Mouse (Mus musculus): ENCODE results near the gene Phlpp2. TPM values are rescaled to one million over a fixed set of nuclear protein-coding genes. Genes with fewer than 3 reads are reported as not detected.

Gene Phlpp2
- total RNA-seq, 2 experiments from 2014 or later: 7.1 to 8.0 TPM

GRCm38 (mm10) chr8:109961693-109962367, 93.5 kb downstream of the Phlpp2 start, which contains the start of gene Marveld3:
Gene Marveld3 (minus strand): TSS chr8:109962203.
- DNase-seq (ENCODE audit: low spot score in 2 of 2): no peak

- DNase-seq (ENCODE audit: low spot score in 2 of 2): no peak
Observed at GRCm38 (mm10) chr8:109962896-109963295, 94.6 kb downstream of the Phlpp2 start.

- DNase-seq (ENCODE audit: low spot score in 2 of 2): no peak
Observed at GRCm38 (mm10) chr8:109963421-109963820, 95.1 kb downstream of the Phlpp2 start.

- no peak for DNase-seq (ENCODE audit: low spot score in 2 of 2)
Observed at GRCm38 (mm10) chr8:109964106-109964505, 95.8 kb downstream of the Phlpp2 start.

- no peak for DNase-seq (ENCODE audit: low spot score in 2 of 2)
Observed at GRCm38 (mm10) chr8:109968837-109969236, 100.5 kb downstream of the Phlpp2 start.

GRCm38 (mm10) chr8:109970323-109970722, 102.0 kb downstream of the Phlpp2 start:
- DNase-seq (ENCODE audit: low spot score in 2 of 2): no peak

GRCm38 (mm10) chr8:109972901-109973300, 104.6 kb downstream of the Phlpp2 start:
- no peak for DNase-seq (ENCODE audit: low spot score in 2 of 2)

GRCm38 (mm10) chr8:109979339-109979738, 111.0 kb downstream of the Phlpp2 start:
- DNase-seq (ENCODE audit: low spot score in 2 of 2): no peak

GRCm38 (mm10) chr8:109982386-109983105, 114.2 kb downstream of the Phlpp2 start:
- DNase-seq (ENCODE audit: low spot score in 2 of 2): no peak

- no peak for DNase-seq (ENCODE audit: low spot score in 2 of 2)
Observed at GRCm38 (mm10) chr8:109983944-109984343, 115.6 kb downstream of the Phlpp2 start.

GRCm38 (mm10) chr8:109986384-109986783, 118.0 kb downstream of the Phlpp2 start:
- no peak for DNase-seq (ENCODE audit: low spot score in 2 of 2)

- DNase-seq (ENCODE audit: low spot score in 2 of 2): no peak
Observed at GRCm38 (mm10) chr8:109987776-109988175, 119.4 kb downstream of the Phlpp2 start.

- no peak for DNase-seq (ENCODE audit: low spot score in 2 of 2)
Observed at GRCm38 (mm10) chr8:109989151-109989550, 120.8 kb downstream of the Phlpp2 start.

GRCm38 (mm10) chr8:109990224-109990623, 121.9 kb downstream of the Phlpp2 start, which contains the start of gene Tat:
Gene Tat (plus strand): TSS chr8:109990437.
- DNase-seq (ENCODE audit: low spot score in 2 of 2): no peak

GRCm38 (mm10) chr8:109992166-109992565, 123.8 kb downstream of the Phlpp2 start:
- DNase-seq (ENCODE audit: low spot score in 2 of 2): no peak

GRCm38 (mm10) chr8:109992951-109993350, 124.6 kb downstream of the Phlpp2 start:
- DNase-seq (ENCODE audit: low spot score in 2 of 2): no peak

Other genes starting within 250 kb of the Phlpp2 start
- gene Ist1, start 175.3 kb upstream of the Phlpp2 start, total RNA-seq (2021): 10 to 100 TPM; 96.5 to 99.1 TPM
- 1 to 10 TPM; 7.7 to 8.2 TPM for gene Zfp821, start 163.0 kb upstream of the Phlpp2 start, total RNA-seq (2021)
- 10 to 100 TPM; 36.1 to 41.2 TPM for gene Atxn1l, start 130.8 kb upstream of the Phlpp2 start, total RNA-seq (2021)
- gene Ap1g1, start 90.0 kb upstream of the Phlpp2 start, total RNA-seq (2021): 10 to 100 TPM; 81.8 to 90.5 TPM
- under 1 TPM; 0.19 to 0.23 TPM for gene Marveld3, start 93.7 kb downstream of the Phlpp2 start, total RNA-seq (2021)
- gene Tat, start 121.9 kb downstream of the Phlpp2 start, total RNA-seq (2021): 1 to 10 TPM in 1 of 2 experiments, under 1 TPM in 1; 0.13 to 1.3 TPM
- 1 to 10 TPM; 1.5 to 2.4 TPM for gene Chst4, start 171.2 kb downstream of the Phlpp2 start, total RNA-seq (2021)
- 10 to 100 TPM in 1 of 2 experiments, 1 to 10 TPM in 1; 7.7 to 10.1 TPM for gene Zfp612, start 211.2 kb downstream of the Phlpp2 start, total RNA-seq (2021)
- gene Gm21964, start 232.7 kb downstream of the Phlpp2 start, total RNA-seq (2021): not detected
- gene Gm17720, start 234.2 kb downstream of the Phlpp2 start, total RNA-seq (2021): not detected